Mouse (Mus musculus) liver, postnatal 0 days (tissue): ENCODE measurements around the gene Mill2.

ENCODE experiments used
- CTCF ChIP-seq: sonication (generic); IDR thresholded peaks from 2 replicates; pipeline ENCODE4 v1.5.1; 2016; ENCODE audit warnings: antibody characterized with exemption, low read depth
- EP300 ChIP-seq: IDR thresholded peaks from 2 replicates; pipeline ENCODE4 v1.6.1; 2016; ENCODE audit warnings: antibody characterized with exemption, low read depth, mild to moderate bottlenecking

DNA sequence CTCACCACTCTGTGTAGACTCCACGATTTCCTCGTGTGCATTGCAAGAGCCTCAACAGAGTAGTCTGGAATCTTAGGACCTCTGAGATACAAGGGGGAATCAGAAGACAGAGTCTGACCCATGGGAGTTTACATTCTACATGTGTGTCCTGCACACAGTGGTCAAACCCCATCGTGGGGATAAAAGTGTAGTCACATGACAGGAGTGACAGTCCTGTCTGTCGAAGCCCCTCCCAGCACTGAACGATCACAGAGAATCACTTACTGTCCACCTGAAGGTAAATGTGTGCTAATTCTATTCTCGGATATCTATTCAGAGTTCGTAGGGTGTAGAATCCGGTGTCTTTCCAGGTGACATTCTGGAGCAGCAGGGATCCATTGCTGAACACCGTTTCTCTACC, 21.5 kb upstream of the Mill2 start:
- TF ChIP-seq CTCF = no peak
- TF ChIP-seq EP300 = no peak
